Comparison of ENCODE assay signal across 8 mouse cellular contexts in the genomic region with DNA sequence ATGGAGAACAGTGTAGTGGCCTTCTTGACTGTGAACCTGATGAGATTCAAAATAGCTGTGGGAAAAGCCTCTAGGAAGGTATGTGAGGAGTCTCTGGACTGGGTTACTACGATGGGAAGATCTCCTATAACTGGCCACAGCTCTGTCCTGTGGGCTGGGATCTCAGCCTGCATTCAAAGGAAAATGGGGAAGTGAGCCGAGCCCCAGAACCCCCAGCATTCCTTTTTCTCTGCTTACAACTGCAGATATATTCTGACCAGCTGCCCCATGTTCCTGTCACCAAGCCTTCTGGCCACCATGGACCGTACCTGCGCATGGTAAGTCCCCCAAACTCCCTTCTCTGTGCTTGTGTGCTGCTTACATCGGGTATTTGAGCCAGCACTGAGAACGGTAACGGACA. TPM values are rescaled to one million over a fixed set of nuclear protein-coding genes. Genes with fewer than 3 reads are reported as not detected.
DNase-seq lines count a peak whose midpoint lies in the region; ATAC-seq and TF ChIP-seq lines count a peak whose summit lies in the region.

Gene Ntpcr (plus strand): TSS at position 218 of the 400 bp plus-strand sequence.

- TF ChIP-seq CTCF in cortical plate, adult 2 months (IDR thresholded peaks at IDR 0.05; ENCODE audit: extremely low read depth, insufficient read depth, low read length): no peak

- no peaks in the 10 kb centered on the region for H3K36me3 ChIP-seq in heart, embryonic 12.5 days
- no peaks in the 10 kb centered on the region for H3K36me3 ChIP-seq in midbrain, embryonic 16.5 days (ENCODE audit: control insufficient read depth, insufficient read depth, low read length)

- ATAC-seq in heart, embryonic 12.5 days (ENCODE audit: insufficient number of reproducible peaks, low FRiP score): no peak
- ATAC-seq in midbrain, embryonic 16.5 days: no peak

- H3K9ac ChIP-seq in heart, embryonic 12.5 days: no peak within 1 kb of the TSS
- H3K9ac ChIP-seq in midbrain, embryonic 16.5 days (ENCODE audit: low read depth, low read length): no peak within 1 kb of the TSS

- no peaks in the 10 kb centered on the region for H3K9me3 ChIP-seq in heart, embryonic 12.5 days (replicated peaks)
- H3K9me3 ChIP-seq in midbrain, embryonic 16.5 days (replicated peaks; ENCODE audit: control insufficient read depth, low read length, poor library complexity, severe bottlenecking): no peaks in the 10 kb centered on the region

- 76% methylated on average over 7 of the region's 7 CpGs for WGBS in heart, embryonic 12.5 days
- 87% methylated on average over 7 of the region's 7 CpGs for WGBS in midbrain, embryonic 16.5 days

- no peak for DNase-seq in left cerebral cortex, adult 18-20 months (ENCODE audit: low spot score in 2 of 2)
- DNase-seq in left cerebral cortex, adult 9 months (ENCODE audit: low spot score in 2 of 2): no peak
- DNase-seq in left cerebral cortex, adult 8-10 months (ENCODE audit: low spot score in 2 of 2): no peak
- no peak for DNase-seq in cerebellum, postnatal 36 days
- no peak for DNase-seq in kidney, adult 8-10 months

- peaks cover 2% of the 10 kb centered on the region for H3K4me1 ChIP-seq in cortical plate, adult 2 months (ENCODE audit: control insufficient read depth, insufficient read depth, low read length)
- H3K4me1 ChIP-seq in heart, embryonic 12.5 days (replicated peaks): peaks cover 12% of the 10 kb centered on the region; the same call in 1 of the 2 replicates
- peaks cover 4% of the 10 kb centered on the region for H3K4me1 ChIP-seq in midbrain, embryonic 16.5 days (ENCODE audit: control insufficient read depth, insufficient read depth, low read length)

- no peaks in the 10 kb centered on the region for H3K27me3 ChIP-seq in heart, embryonic 12.5 days (replicated peaks)
- H3K27me3 ChIP-seq in midbrain, embryonic 16.5 days (ENCODE audit: control insufficient read depth, insufficient read depth, low read depth, low read length): no peaks in the 10 kb centered on the region

- H3K27ac ChIP-seq in cortical plate, adult 2 months (ENCODE audit: insufficient read depth, low read length): no peak within 1 kb of the TSS
- H3K27ac ChIP-seq in heart, embryonic 12.5 days (ENCODE audit: poor library complexity, severe bottlenecking): no peak within 1 kb of the TSS
- no peak within 1 kb of the TSS for H3K27ac ChIP-seq in midbrain, embryonic 16.5 days (ENCODE audit: low read length)

- peak within 1 kb of the TSS; percentile 5; the same call in 1 of the 2 replicates for H3K4me3 ChIP-seq in cortical plate, adult 2 months (ENCODE audit: insufficient read depth, low read length)
- no peak within 1 kb of the TSS for H3K4me3 ChIP-seq in heart, embryonic 12.5 days
- H3K4me3 ChIP-seq in midbrain, embryonic 16.5 days (ENCODE audit: low read depth, low read length): no peak within 1 kb of the TSS

- no peak for TF ChIP-seq POLR2A in cortical plate, adult 2 months (IDR thresholded peaks at IDR 0.05; ENCODE audit: extremely low read depth, insufficient read depth, low read length)

- no peak within 1 kb of the TSS for H3K4me2 ChIP-seq in heart, embryonic 12.5 days
- H3K4me2 ChIP-seq in midbrain, embryonic 16.5 days (ENCODE audit: low read length): no peak within 1 kb of the TSS

RNA-seq across cellular contexts. Expression of gene Ntpcr, which starts in this region (rescaled TPM):
- 10 to 100 TPM; 22.9 to 23.1 TPM for total RNA-seq in left cerebral cortex, adult 18-20 months (2021)
- polyA plus RNA-seq in cortical plate, adult 2 months (2012; rRNA removed): 58.5 and 59.7 TPM in 2 replicates
- 24.5 and 25.3 TPM in 2 replicates for polyA plus RNA-seq in heart, embryonic 12.5 days (2016; fragmentation: Nextera tagmentation; extraction: Ambion mirVana)
- total RNA-seq in left cerebral cortex, adult 8-10 months (2022): 10 to 100 TPM; 21.7 to 30.4 (median 22.8) TPM
- 32.2 and 32.8 TPM in 2 replicates for polyA plus RNA-seq in midbrain, embryonic 16.5 days (2015; fragmentation: Nextera tagmentation; extraction: Ambion mirVana)
